Mouse (Mus musculus): ENCODE measurements around the gene Smc1b. TPM values are rescaled to one million over a fixed set of nuclear protein-coding genes. Genes with fewer than 3 reads are reported as not detected.
A peak's percentile ranks its signal among the peaks of the same experiment; 100 is the strongest.

Gene Smc1b
- total RNA-seq, 1 experiment from 2014 or later = not detected

GRCm38 (mm10) chr15:85143161-85143560 lies 11.4 kb upstream of the Smc1b start:
- ATAC-seq (ENCODE audit: extremely low read depth, insufficient number of reproducible peaks, low FRiP score, poor library complexity, severe bottlenecking) = no peak

DNA sequence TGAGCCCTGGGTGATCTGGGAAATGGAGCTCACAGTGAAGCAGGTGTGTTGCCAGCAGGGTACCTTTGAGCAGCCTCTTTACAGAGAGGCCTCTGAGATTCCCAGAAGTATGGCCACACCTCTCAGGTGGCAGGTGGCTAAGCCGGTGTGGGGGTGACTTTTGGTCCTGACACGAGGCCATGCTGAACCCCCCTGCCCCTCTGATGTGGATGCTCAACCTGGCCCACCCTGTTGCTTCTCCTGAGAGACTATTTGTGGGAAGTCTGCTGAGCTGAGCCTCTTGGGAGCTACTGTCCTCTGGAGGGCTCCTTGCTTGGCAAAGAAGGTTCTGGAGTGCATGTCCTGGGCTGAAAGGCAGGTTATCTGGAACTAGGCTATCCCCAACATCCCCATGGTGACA lies 10.7 kb upstream of the Smc1b start:
- ATAC-seq (ENCODE audit: extremely low read depth, insufficient number of reproducible peaks, low FRiP score, poor library complexity, severe bottlenecking) = no peak

DNA sequence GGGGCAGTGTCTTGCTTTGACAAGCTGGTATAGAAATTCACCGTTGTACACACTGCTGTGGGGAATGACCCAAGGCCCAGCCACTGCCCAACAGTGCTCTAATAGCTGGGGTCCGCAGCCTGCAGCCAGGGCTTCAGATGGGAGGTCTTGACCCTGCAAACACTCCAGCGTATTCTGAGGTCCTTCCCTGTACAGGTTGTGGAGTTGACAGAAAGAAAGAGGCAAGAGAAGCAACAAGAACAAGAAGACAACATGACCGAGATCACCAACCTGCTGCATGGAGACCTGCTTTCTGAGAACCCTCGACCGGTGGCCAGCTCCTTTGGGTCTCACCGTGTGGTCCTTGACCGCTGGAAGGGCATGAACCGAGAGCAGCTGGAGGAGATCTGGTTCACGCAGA lies 9.5 kb upstream of the Smc1b start:
- no peak for ATAC-seq (ENCODE audit: extremely low read depth, insufficient number of reproducible peaks, low FRiP score, poor library complexity, severe bottlenecking)

DNA sequence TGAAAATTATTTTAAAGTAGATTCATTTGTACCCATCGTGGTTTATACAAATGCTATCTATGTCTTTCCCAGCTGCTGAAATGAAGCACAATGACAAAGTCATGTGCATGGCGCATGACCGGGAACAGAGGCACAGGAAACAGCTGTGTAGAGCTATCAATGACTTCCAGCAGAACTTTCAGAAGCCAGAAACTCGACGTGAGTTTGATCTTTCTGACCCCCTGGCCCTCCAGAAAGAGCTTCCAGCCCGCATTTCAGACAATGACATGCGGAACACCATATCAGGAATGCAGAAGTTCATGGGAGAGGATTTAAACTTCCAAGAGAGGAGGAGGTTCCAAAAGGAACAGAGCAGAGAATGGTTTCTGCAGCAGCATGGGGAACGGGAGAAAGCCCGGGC lies 3.4 kb upstream of the Smc1b start:
- no peak for ATAC-seq (ENCODE audit: extremely low read depth, insufficient number of reproducible peaks, low FRiP score, poor library complexity, severe bottlenecking)

DNA sequence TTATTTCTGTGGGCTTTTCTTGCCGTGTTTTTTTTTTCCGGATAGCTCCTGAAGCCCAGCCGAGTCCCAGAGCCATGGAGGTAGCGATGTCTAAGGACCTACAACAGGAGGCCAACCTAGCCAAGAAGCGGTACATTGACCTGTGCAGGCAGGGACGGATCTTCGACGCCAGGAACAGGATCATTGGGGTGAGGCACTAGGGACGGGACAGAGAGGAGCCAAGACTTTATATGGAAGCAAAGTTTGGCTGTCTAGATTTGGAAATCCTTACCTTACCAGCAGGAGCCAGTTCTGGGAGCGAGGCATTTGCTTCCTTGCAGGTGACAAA lies 393 bp upstream of the Smc1b start:
- no peak for ATAC-seq (ENCODE audit: extremely low read depth, insufficient number of reproducible peaks, low FRiP score, poor library complexity, severe bottlenecking)

DNA sequence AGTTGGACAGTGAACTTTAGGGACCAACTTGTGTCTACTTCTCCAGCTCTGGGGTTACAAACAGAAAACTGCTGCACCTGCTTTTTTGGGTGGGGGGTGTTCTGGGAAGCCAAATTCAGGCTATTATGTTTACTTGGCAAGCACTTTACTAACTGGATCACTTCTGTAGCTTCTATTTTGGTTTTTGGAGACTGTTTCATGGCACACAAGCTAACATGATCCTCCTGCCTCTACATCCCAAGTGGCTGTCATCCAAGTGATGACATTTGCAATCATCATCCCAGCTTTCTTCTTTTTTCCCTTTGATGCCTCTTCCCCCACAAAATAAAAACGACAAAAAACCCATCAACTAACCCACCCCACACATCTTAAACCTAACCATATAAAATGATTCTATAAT lies 46.1 kb downstream of the Smc1b start:
- ATAC-seq (ENCODE audit: extremely low read depth, insufficient number of reproducible peaks, low FRiP score, poor library complexity, severe bottlenecking) = no peak

DNA sequence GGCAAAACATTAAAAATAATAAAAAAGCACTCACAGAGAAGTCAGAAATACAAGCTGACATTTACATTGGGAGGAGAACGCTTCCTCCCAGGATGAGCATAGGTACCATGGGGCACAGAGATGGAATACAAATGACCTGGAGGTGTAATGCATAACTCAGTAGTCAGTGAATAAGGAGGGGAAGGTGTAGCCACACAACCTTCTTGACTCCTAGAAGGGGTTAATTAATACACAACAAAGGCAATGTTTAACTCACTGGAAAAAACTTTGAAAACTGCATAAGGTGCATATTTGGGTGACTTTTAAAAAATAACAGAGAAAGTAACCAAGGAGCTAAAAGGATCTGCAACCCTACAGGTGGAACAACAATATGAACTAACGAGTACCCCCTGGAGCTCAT lies 59.1 kb downstream of the Smc1b start:
- ATAC-seq (ENCODE audit: extremely low read depth, insufficient number of reproducible peaks, low FRiP score, poor library complexity, severe bottlenecking) = no peak

DNA sequence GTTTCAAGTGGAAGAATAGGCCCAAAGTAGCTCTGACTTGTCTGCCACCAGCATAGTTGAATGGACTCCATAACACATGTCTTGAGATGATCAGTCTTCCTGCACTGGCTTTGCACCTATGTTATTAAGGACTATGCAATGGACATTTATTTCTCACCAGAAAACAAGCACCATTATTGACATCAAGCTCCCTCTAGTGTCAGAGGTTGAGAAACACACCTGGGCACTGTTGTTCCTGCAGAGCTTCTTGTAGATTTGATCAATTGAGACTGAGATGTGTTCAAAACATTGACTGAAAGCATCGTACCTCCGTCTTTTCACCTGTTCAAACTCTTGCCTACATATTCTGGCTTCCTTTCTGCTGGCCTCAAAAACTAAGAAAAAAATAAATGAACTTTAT lies 61.2 kb downstream of the Smc1b start:
- peak; percentile 63; the same call in 1 of the 2 replicates for ATAC-seq (ENCODE audit: extremely low read depth, insufficient number of reproducible peaks, low FRiP score, poor library complexity, severe bottlenecking)

- ATAC-seq (ENCODE audit: extremely low read depth, insufficient number of reproducible peaks, low FRiP score, poor library complexity, severe bottlenecking) = no peak
These were observed 68.3 kb downstream of the Smc1b start for GRCm38 (mm10) chr15:85063421-85063820.

GRCm38 (mm10) chr15:85055186-85055585 lies 76.6 kb downstream of the Smc1b start:
- ATAC-seq (ENCODE audit: extremely low read depth, insufficient number of reproducible peaks, low FRiP score, poor library complexity, severe bottlenecking) = no peak

DNA sequence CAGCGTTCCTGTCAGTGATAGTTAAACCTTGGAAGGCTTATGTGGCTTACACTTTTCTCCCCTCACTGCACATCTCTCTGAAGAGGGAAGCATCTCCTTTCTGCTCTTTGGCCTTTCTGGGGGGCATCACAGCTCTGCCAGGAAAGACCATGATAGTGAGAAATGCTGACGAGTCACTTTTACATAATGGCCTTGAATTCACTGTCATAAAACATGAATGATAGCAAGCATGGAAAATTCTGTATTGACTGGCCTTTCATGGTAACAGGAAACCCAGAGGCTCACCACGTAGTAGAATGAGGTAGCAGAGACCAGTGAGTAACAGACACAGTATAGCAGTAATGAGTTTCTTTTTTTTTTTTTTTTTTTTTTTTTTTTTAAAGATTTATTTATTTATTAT lies 77.7 kb downstream of the Smc1b start:
- no peak for ATAC-seq (ENCODE audit: extremely low read depth, insufficient number of reproducible peaks, low FRiP score, poor library complexity, severe bottlenecking)

DNA sequence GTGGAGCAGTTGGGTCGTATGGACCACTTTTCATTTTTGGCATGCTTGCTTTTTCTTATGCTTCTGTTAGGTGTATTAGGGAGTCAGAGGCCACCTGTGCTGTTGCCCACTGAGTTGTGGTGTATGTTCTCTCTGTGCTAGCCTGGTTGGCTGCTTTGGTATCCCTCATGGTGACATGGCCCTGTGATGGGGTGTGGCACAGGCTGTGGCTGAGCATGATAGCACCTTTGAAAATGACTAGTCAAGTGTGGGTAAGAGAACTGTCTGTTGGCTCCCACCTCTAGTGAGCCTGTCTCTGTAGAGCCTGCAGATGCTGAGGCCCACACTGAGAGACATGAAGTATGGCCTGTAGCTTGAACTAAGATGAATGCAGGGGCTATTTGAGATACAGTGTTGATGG lies 82.0 kb downstream of the Smc1b start:
- ATAC-seq (ENCODE audit: extremely low read depth, insufficient number of reproducible peaks, low FRiP score, poor library complexity, severe bottlenecking) = no peak

GRCm38 (mm10) chr15:85047865-85048264 lies 83.9 kb downstream of the Smc1b start:
- no peak for ATAC-seq (ENCODE audit: extremely low read depth, insufficient number of reproducible peaks, low FRiP score, poor library complexity, severe bottlenecking)

DNA sequence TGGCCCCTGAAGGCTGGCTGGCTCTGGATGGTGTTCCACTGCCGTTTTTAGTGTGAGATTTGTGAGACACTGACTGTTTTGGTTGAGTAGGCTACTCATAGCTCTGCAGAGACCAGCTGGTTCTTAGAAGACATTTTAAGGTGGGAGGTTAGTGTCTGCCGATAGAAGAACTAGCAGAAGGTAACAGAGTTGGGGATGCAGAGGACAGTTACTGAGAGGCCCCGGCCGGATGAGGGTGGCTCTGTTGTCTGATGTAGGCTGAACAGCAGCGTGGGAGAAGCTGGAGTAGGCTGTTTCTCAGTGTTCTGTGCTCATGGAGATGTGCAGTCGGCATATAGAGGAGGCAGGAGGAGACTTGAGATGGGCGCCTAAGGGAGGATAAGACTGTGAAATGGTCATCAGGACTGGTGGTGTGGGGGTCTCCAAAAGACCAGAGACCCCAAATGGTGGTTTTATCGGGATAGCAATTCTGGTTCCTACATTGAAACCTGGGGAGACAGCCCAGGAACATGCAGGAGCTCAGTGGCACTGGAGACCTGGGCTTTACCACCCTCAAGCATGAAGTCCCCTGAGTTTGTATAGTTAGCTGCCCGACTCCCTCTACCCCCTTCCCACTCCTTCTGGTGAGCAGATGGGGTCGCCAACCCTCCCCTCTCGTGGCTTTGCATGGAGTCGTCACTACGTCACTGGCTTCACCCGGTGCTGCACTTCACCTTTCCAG lies 85.4 kb downstream of the Smc1b start:
- ATAC-seq (ENCODE audit: extremely low read depth, insufficient number of reproducible peaks, low FRiP score, poor library complexity, severe bottlenecking) = no peak

- ATAC-seq (ENCODE audit: extremely low read depth, insufficient number of reproducible peaks, low FRiP score, poor library complexity, severe bottlenecking) = no peak
These were observed 88.0 kb downstream of the Smc1b start for GRCm38 (mm10) chr15:85043761-85044160.

- ATAC-seq (ENCODE audit: extremely low read depth, insufficient number of reproducible peaks, low FRiP score, poor library complexity, severe bottlenecking) = no peak
These were observed 88.6 kb downstream of the Smc1b start for GRCm38 (mm10) chr15:85043116-85043515.

DNA sequence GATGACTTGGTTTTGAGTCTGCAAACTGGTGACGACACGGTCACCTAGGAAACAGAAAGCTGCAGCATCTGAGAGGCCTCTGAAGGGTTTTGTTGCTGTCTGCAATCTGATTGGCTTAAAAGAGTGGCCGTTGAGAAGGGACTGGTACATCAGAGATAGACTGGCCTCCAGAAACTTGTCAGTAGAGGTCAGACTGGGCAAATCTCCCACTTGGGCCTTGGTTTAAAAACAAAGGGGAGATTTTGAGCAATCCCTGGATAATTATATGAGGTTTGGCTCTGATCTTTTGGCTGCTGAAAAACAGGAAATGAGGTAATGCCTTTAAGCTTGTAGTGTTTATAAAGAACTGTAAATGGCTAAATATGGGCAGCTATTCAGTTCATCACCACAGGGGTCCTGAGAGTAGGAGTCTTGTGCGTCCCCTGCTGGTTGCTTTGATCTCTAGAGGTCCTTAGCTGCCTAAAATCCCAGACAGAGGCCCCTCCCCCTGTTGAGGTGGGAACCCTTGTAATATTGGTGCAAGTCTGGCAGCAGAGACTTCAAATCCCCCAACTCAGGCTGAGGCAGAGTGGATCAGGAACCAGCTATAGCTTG lies 89.3 kb downstream of the Smc1b start:
- peak; percentile 88 for ATAC-seq (ENCODE audit: extremely low read depth, insufficient number of reproducible peaks, low FRiP score, poor library complexity, severe bottlenecking)

DNA sequence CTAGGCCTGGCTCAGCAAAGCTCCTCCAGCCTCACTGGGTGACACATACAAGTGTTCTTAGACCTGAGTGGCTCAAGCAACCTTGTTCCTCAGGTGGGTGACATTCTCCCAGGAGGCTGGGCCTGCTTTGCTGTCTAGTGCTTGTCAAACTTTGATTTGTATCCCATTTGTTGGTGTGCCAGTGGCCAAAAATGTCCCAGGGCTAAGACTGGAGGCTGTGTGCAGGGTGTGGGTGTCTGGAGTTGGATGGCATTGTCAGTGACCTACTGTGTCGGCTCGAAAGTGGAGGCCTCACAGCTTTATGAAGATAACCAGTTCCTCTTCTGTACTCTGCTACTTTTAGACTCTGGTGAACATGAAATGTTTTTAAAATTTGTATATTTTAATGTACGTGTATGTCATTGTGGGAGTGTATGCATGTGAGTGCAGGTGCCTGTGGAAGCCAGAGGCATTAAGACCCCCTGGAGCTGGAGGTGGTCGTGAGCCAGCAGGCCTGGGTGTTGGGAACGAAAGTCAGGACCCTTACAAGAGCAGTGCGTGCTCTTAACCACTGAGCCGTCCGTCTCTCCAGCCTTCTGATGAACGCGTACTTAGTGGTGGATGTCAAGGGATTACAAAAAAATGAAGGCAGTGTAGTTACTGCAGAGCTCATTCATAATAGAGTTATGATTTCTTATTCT lies 90.1 kb downstream of the Smc1b start:
- no peak for ATAC-seq (ENCODE audit: extremely low read depth, insufficient number of reproducible peaks, low FRiP score, poor library complexity, severe bottlenecking)

GRCm38 (mm10) chr15:85037343-85037690 lies 94.4 kb downstream of the Smc1b start:
- no peak for ATAC-seq (ENCODE audit: extremely low read depth, insufficient number of reproducible peaks, low FRiP score, poor library complexity, severe bottlenecking)

DNA sequence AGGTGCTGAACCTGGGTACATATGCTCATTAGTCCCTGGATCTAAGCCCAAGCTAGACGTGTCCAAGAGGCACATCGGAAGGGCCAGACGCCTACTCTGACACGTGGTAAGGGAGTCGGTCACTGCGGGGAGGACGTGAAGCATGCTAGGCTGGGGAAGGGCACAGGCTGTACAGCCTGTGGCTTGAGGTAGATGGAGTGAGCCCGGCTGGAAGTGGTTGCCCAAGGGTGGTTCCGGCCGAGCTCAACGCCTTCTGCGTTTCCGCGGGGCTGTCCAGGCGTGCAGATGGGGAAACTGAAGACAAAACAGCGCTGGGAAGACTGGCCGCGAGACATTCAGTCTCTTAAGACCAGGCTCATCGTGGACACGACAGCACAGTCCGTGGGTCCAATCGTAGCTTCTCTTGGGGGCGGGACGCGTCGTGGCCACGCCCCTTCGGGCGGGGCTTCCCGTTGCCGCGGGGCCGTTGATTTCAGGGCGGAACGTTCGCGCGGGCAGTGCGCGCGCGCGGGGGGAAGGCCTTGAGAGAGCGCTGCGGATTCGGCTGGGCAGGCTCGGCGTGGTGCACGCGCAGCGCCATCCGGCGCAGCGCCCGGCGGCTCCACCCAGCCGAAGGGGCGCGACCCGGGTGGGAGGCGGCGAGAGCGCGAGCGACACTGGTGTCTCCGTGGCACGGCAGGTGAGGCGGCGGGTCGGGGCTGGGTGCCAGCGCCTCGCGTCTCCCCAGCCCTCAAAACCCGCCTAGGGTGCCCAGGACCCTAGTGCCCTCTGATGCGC lies 95.0 kb downstream of the Smc1b start:
- peak; percentile 82 for ATAC-seq (ENCODE audit: extremely low read depth, insufficient number of reproducible peaks, low FRiP score, poor library complexity, severe bottlenecking)

Measured in neutrophil, adult 5-6 weeks (primary cell).